Mouse (Mus musculus) hindbrain, embryonic 12.5 days (tissue): ENCODE measurements around the gene Chd2. TPM values are rescaled to one million over a fixed set of nuclear protein-coding genes. Genes with fewer than 3 reads are reported as not detected.

Experiments
- ATAC-seq: fragments of 200-750 bp; cut with Nextera tagmentation; 2 replicates; pipeline ENCODE4 v1.8.0; 2017; ENCODE audit warnings: moderate TSS enrichment; ENCODE audit not compliant: low FRiP score
- H3K27ac ChIP-seq: fragments of 300-500 bp; sonication (generic); 2 replicates; pipeline ENCODE4 v1.5.1; 2016; ENCODE audit warnings: mild to moderate bottlenecking
- H3K27me3 ChIP-seq: fragments of 300-500 bp; sonication (generic); 2 replicates; pipeline ENCODE4 v1.6.1; 2016; ENCODE audit warnings: mild to moderate bottlenecking
- H3K36me3 ChIP-seq: fragments of 300-500 bp; sonication (generic); 2 replicates; pipeline ENCODE4 v1.6.1; 2016; ENCODE audit warnings: mild to moderate bottlenecking
- H3K4me1 ChIP-seq: fragments of 300-500 bp; sonication (generic); 2 replicates; pipeline ENCODE4 v1.6.1; 2016
- H3K4me2 ChIP-seq: fragments of 300-500 bp; sonication (generic); replicated peaks from 2 replicates; pipeline ENCODE4 v1.6.1; 2016; ENCODE audit warnings: mild to moderate bottlenecking
- H3K4me3 ChIP-seq: fragments of 300-500 bp; sonication (generic); 2 replicates; pipeline ENCODE4 v1.5.1; 2016; ENCODE audit warnings: mild to moderate bottlenecking
- H3K9ac ChIP-seq: fragments of 300-500 bp; sonication (generic); 2 replicates; pipeline ENCODE4 v1.6.1; 2016; ENCODE audit warnings: mild to moderate bottlenecking, moderate library complexity
- H3K9me3 ChIP-seq: fragments of 300-500 bp; sonication (generic); replicated peaks from 2 replicates; pipeline ENCODE4 v1.6.1; 2016; ENCODE audit warnings: mild to moderate bottlenecking
- WGBS: fragments of 180-500 bp; shearing (Covaris S2); methylation state at CpG from one replicate; pipeline ENCODE4 v1.1.7; 2016; 5-methylcytosine and 5-hydroxymethylcytosine counted together
- polyA plus RNA-seq: library from polyadenylated mRNA; unstranded; fragments of >200 nt; fragmentation: Nextera tagmentation; extraction: Ambion mirVana; gene quantifications from 2 replicates; pipeline ENCODE4 v1.2.1, GENCODE M21; 2016

Gene Chd2
- 63.6 and 67.9 TPM in 2 replicates for polyA plus RNA-seq

GRCm38 (mm10) chr7:73541412-73542130 lies at the start of gene Chd2:
Chd2 (minus strand) TSS chr7:73541830.
- H3K27ac ChIP-seq: peak within 1 kb of the TSS; percentile 99
- under 1% methylated on average over 15 of the region's 15 CpGs for WGBS
- ATAC-seq: 0 out of 2 replicates have a peak, but pooled peaks have one; percentile 41
- H3K4me3 ChIP-seq: peak within 1 kb of the TSS; percentile 64
- H3K36me3 ChIP-seq: peaks cover 5% of the 10 kb centered on the region; the same call in 1 of the 2 replicates
- H3K4me2 ChIP-seq: peak within 1 kb of the TSS; percentile 53
- H3K27me3 ChIP-seq: no peaks in the 10 kb centered on the region
- peak within 1 kb of the TSS; percentile 87 for H3K9ac ChIP-seq
- no peaks in the 10 kb centered on the region for H3K9me3 ChIP-seq
- H3K4me1 ChIP-seq: peaks cover 10% of the 10 kb centered on the region

GRCm38 (mm10) chr7:73590757-73591156 lies 49.1 kb upstream of the Chd2 start:
- no peak overlapping the region for H3K27ac ChIP-seq
- no peaks in the 10 kb centered on the region; the same call in 1 of the 2 replicates for H3K27me3 ChIP-seq
- no peak for ATAC-seq
- no peaks in the 10 kb centered on the region for H3K9me3 ChIP-seq
- no peaks in the 10 kb centered on the region for H3K36me3 ChIP-seq
- no peak overlapping the region for H3K4me3 ChIP-seq
- peaks cover 20% of the 10 kb centered on the region for H3K4me1 ChIP-seq
- no peak overlapping the region for H3K9ac ChIP-seq
- H3K4me2 ChIP-seq: no peak overlapping the region
- 94% methylated on average over 5 of the region's 5 CpGs for WGBS

GRCm38 (mm10) chr7:73589208-73589771 lies 47.7 kb upstream of the Chd2 start:
- WGBS: 56% methylated on average over 14 of the region's 14 CpGs
- Histone ChIP-seq H3K27ac (peak overlapping the region; percentile 57; the same call in 1 of the 2 replicates), H3K9me3 (no peaks in the 10 kb centered on the region), H3K4me1 (peaks cover 12% of the 10 kb centered on the region), H3K9ac (no peak overlapping the region), H3K4me3 (no peak overlapping the region), H3K27me3 (no peaks in the 10 kb centered on the region; the same call in 1 of the 2 replicates), H3K36me3 (no peaks in the 10 kb centered on the region), H3K4me2 (0 out of 2 replicates have a peak overlapping the region, but pooled peaks have one; percentile 3)
- no peak for ATAC-seq

GRCm38 (mm10) chr7:73588351-73588906 lies 46.8 kb upstream of the Chd2 start:
- H3K36me3 ChIP-seq: no peaks in the 10 kb centered on the region
- no peaks in the 10 kb centered on the region; the same call in 1 of the 2 replicates for H3K27me3 ChIP-seq
- H3K9me3 ChIP-seq: no peaks in the 10 kb centered on the region
- H3K27ac ChIP-seq: peak overlapping the region; percentile 57; the same call in 1 of the 2 replicates
- peaks cover 7% of the 10 kb centered on the region for H3K4me1 ChIP-seq
- no peak overlapping the region for H3K4me2 ChIP-seq
- no peak for ATAC-seq
- no peak overlapping the region for H3K4me3 ChIP-seq
- H3K9ac ChIP-seq: no peak overlapping the region
- WGBS: 90% methylated on average over 8 of the region's 8 CpGs

GRCm38 (mm10) chr7:73586717-73587116 lies 45.1 kb upstream of the Chd2 start:
- Histone ChIP-seq H3K4me2 (no peak overlapping the region), H3K9me3 (no peaks in the 10 kb centered on the region), H3K27ac (no peak overlapping the region), H3K4me1 (peaks cover 7% of the 10 kb centered on the region), H3K9ac (no peak overlapping the region), H3K4me3 (no peak overlapping the region), H3K36me3 (no peaks in the 10 kb centered on the region), H3K27me3 (no peaks in the 10 kb centered on the region; the same call in 1 of the 2 replicates)
- 93% methylated on average over 6 of the region's 6 CpGs for WGBS
- no peak for ATAC-seq

GRCm38 (mm10) chr7:73586206-73586605 lies 44.6 kb upstream of the Chd2 start:
- no peak for ATAC-seq
- no peak overlapping the region for H3K4me3 ChIP-seq
- H3K9ac ChIP-seq: no peak overlapping the region
- H3K4me2 ChIP-seq: no peak overlapping the region
- H3K4me1 ChIP-seq: peaks cover 7% of the 10 kb centered on the region
- no peaks in the 10 kb centered on the region for H3K36me3 ChIP-seq
- no peaks in the 10 kb centered on the region for H3K9me3 ChIP-seq
- no peak overlapping the region for H3K27ac ChIP-seq
- no peaks in the 10 kb centered on the region; the same call in 1 of the 2 replicates for H3K27me3 ChIP-seq
- WGBS: 70% methylated on average over 11 of the region's 11 CpGs

- no peak for ATAC-seq
- Histone ChIP-seq H3K9ac (no peak overlapping the region), H3K4me1 (peaks cover 7% of the 10 kb centered on the region), H3K4me3 (no peak overlapping the region), H3K4me2 (no peak overlapping the region), H3K27ac (peak overlapping the region; percentile 79; the same call in 1 of the 2 replicates), H3K27me3 (no peaks in the 10 kb centered on the region; the same call in 1 of the 2 replicates), H3K9me3 (no peaks in the 10 kb centered on the region), H3K36me3 (no peaks in the 10 kb centered on the region)
- WGBS: 81% methylated on average over 22 of the region's 22 CpGs
Measured at GRCm38 (mm10) chr7:73585114-73586032, 43.7 kb upstream of the Chd2 start.

GRCm38 (mm10) chr7:73584009-73584995 lies 42.7 kb upstream of the Chd2 start:
- peak; percentile 67 for ATAC-seq

GRCm38 (mm10) chr7:73583400-73583799 lies 41.8 kb upstream of the Chd2 start:
- Histone ChIP-seq H3K27me3 (no peaks in the 10 kb centered on the region; the same call in 1 of the 2 replicates), H3K4me3 (no peak overlapping the region), H3K27ac (no peak overlapping the region), H3K4me1 (peaks cover 7% of the 10 kb centered on the region), H3K9me3 (no peaks in the 10 kb centered on the region), H3K4me2 (no peak overlapping the region), H3K9ac (no peak overlapping the region), H3K36me3 (no peaks in the 10 kb centered on the region)
- no peak for ATAC-seq
- WGBS: 80% methylated on average over 7 of the region's 7 CpGs

More at GRCm38 (mm10) chr7:73584009-73584995, 42.7 kb upstream of the Chd2 start:
- no peak overlapping the region for H3K9ac ChIP-seq
- H3K27ac ChIP-seq: peak overlapping the region; percentile 79
- H3K27me3 ChIP-seq: no peaks in the 10 kb centered on the region; the same call in 1 of the 2 replicates
- H3K9me3 ChIP-seq: no peaks in the 10 kb centered on the region
- H3K4me3 ChIP-seq: no peak overlapping the region
- WGBS: 35% methylated on average over 13 of the region's 13 CpGs
- peaks cover 7% of the 10 kb centered on the region for H3K4me1 ChIP-seq
- H3K36me3 ChIP-seq: no peaks in the 10 kb centered on the region
- H3K4me2 ChIP-seq: no peak overlapping the region

GRCm38 (mm10) chr7:73581836-73582375 lies 40.3 kb upstream of the Chd2 start:
- Histone ChIP-seq H3K4me1 (peaks cover 7% of the 10 kb centered on the region), H3K4me3 (no peak overlapping the region), H3K9me3 (no peaks in the 10 kb centered on the region), H3K27ac (no peak overlapping the region), H3K9ac (no peak overlapping the region), H3K36me3 (no peaks in the 10 kb centered on the region), H3K27me3 (0 out of 2 replicates have a peak, but pooled peaks cover under 1% of the 10 kb centered on the region), H3K4me2 (no peak overlapping the region)
- no peak for ATAC-seq
- WGBS: 65% methylated on average over 6 of the region's 6 CpGs
